Mouse (Mus musculus): ENCODE measurements around the gene Gck. TPM values are rescaled to one million over a fixed set of nuclear protein-coding genes. Genes with fewer than 3 reads are reported as not detected.
A peak's percentile ranks its signal among the peaks of the same experiment; 100 is the strongest.
"Not testable (repeated sequence)": the region's sequence is repeated elsewhere in the genome, so short reads cannot be mapped to it uniquely, and the experiment has no call there.

Gene Gck
- polyA plus RNA-seq, 1 experiment from 2014 or later, result 1.7 TPM

- 74% methylated on average over 2 of the region's 2 CpGs for WGBS
- no peak overlapping the region for H3K4me3 ChIP-seq (ENCODE audit: low read length)
- no peaks in the 10 kb centered on the region for H3K9me3 ChIP-seq (ENCODE audit: low read length)
- no peak overlapping the region for H3K9ac ChIP-seq (replicated peaks; ENCODE audit: low read length)
- H3K27ac ChIP-seq (ENCODE audit: low read length), result no peak overlapping the region
- H3K36me3 ChIP-seq (ENCODE audit: insufficient read depth, low read length), result no peaks in the 10 kb centered on the region
- ATAC-seq (ENCODE audit: low FRiP score, low TSS enrichment), result no peak
- H3K4me2 ChIP-seq (replicated peaks; ENCODE audit: low read depth, low read length), result no peak overlapping the region
- H3K27me3 ChIP-seq (ENCODE audit: insufficient read depth, low read length), result no peaks in the 10 kb centered on the region
- H3K4me1 ChIP-seq (ENCODE audit: insufficient read depth, low read length), result peaks cover 12% of the 10 kb centered on the region; the same call in 1 of the 2 replicates
These were observed 4.8 kb downstream of the Gck start for GRCm38 (mm10) chr11:5945096-5945495.

GRCm38 (mm10) chr11:5942966-5943365 lies 6.9 kb downstream of the Gck start:
- Histone ChIP-seq H3K9ac (replicated peaks; ENCODE audit: low read length) (no peak overlapping the region), H3K27ac (ENCODE audit: low read length) (no peak overlapping the region), H3K4me1 (ENCODE audit: insufficient read depth, low read length) (no peaks in the 10 kb centered on the region), H3K36me3 (ENCODE audit: insufficient read depth, low read length) (no peaks in the 10 kb centered on the region), H3K9me3 (ENCODE audit: low read length) (no peaks in the 10 kb centered on the region), H3K4me3 (ENCODE audit: low read length) (no peak overlapping the region), H3K4me2 (replicated peaks; ENCODE audit: low read depth, low read length) (no peak overlapping the region), H3K27me3 (ENCODE audit: insufficient read depth, low read length) (no peaks in the 10 kb centered on the region)
- no peak for ATAC-seq (ENCODE audit: low FRiP score, low TSS enrichment)
- WGBS, result 69% methylated on average over 6 of the region's 6 CpGs

- WGBS, result 96% methylated on average over 11 of the region's 11 CpGs
- H3K4me2 ChIP-seq (replicated peaks; ENCODE audit: low read depth, low read length); H3K27me3 ChIP-seq (ENCODE audit: insufficient read depth, low read length); H3K27ac ChIP-seq (ENCODE audit: low read length); H3K4me1 ChIP-seq (ENCODE audit: insufficient read depth, low read length); H3K9ac ChIP-seq (replicated peaks; ENCODE audit: low read length); H3K36me3 ChIP-seq (ENCODE audit: insufficient read depth, low read length); H3K4me3 ChIP-seq (ENCODE audit: low read length); ATAC-seq (ENCODE audit: low FRiP score, low TSS enrichment); H3K9me3 ChIP-seq (ENCODE audit: low read length): not testable (repeated sequence)
These were observed 15.3 kb downstream of the Gck start for GRCm38 (mm10) chr11:5934531-5934930.

GRCm38 (mm10) chr11:5931947-5932346 lies 17.9 kb downstream of the Gck start:
- H3K4me3 ChIP-seq (ENCODE audit: low read length); ATAC-seq (ENCODE audit: low FRiP score, low TSS enrichment); H3K9me3 ChIP-seq (ENCODE audit: low read length); H3K4me2 ChIP-seq (replicated peaks; ENCODE audit: low read depth, low read length); H3K27me3 ChIP-seq (ENCODE audit: insufficient read depth, low read length); H3K9ac ChIP-seq (replicated peaks; ENCODE audit: low read length); H3K36me3 ChIP-seq (ENCODE audit: insufficient read depth, low read length); H3K27ac ChIP-seq (ENCODE audit: low read length); H3K4me1 ChIP-seq (ENCODE audit: insufficient read depth, low read length): not testable (repeated sequence)
- WGBS, result 93% methylated on average over 6 of the region's 6 CpGs

GRCm38 (mm10) chr11:5930578-5930977 lies 19.3 kb downstream of the Gck start:
- no peaks in the 10 kb centered on the region for H3K4me1 ChIP-seq (ENCODE audit: insufficient read depth, low read length)
- WGBS, result 46% methylated on average over 1 of the region's 1 CpGs
- no peaks in the 10 kb centered on the region for H3K36me3 ChIP-seq (ENCODE audit: insufficient read depth, low read length)
- 0 out of 2 replicates have a peak, but pooled peaks cover 5% of the 10 kb centered on the region for H3K9me3 ChIP-seq (ENCODE audit: low read length)
- no peak overlapping the region for H3K4me2 ChIP-seq (replicated peaks; ENCODE audit: low read depth, low read length)
- H3K4me3 ChIP-seq (ENCODE audit: low read length), result no peak overlapping the region
- H3K27me3 ChIP-seq (ENCODE audit: insufficient read depth, low read length), result no peaks in the 10 kb centered on the region
- no peak overlapping the region for H3K9ac ChIP-seq (replicated peaks; ENCODE audit: low read length)
- no peak for ATAC-seq (ENCODE audit: low FRiP score, low TSS enrichment)
- H3K27ac ChIP-seq (ENCODE audit: low read length), result no peak overlapping the region

- H3K36me3 ChIP-seq (ENCODE audit: insufficient read depth, low read length), result no peaks in the 10 kb centered on the region
- no peak overlapping the region for H3K27ac ChIP-seq (ENCODE audit: low read length)
- WGBS, result 79% methylated on average over 3 of the region's 3 CpGs
- H3K27me3 ChIP-seq (ENCODE audit: insufficient read depth, low read length), result no peaks in the 10 kb centered on the region
- no peaks in the 10 kb centered on the region for H3K9me3 ChIP-seq (ENCODE audit: low read length)
- no peak overlapping the region for H3K4me3 ChIP-seq (ENCODE audit: low read length)
- H3K4me2 ChIP-seq (replicated peaks; ENCODE audit: low read depth, low read length), result no peak overlapping the region
- H3K4me1 ChIP-seq (ENCODE audit: insufficient read depth, low read length), result no peaks in the 10 kb centered on the region
- H3K9ac ChIP-seq (replicated peaks; ENCODE audit: low read length), result no peak overlapping the region
- no peak for ATAC-seq (ENCODE audit: low FRiP score, low TSS enrichment)
These were observed 23.1 kb downstream of the Gck start for GRCm38 (mm10) chr11:5926696-5927220.

GRCm38 (mm10) chr11:5924699-5925098 lies 25.2 kb downstream of the Gck start:
- no peak for ATAC-seq (ENCODE audit: low FRiP score, low TSS enrichment)
- Histone ChIP-seq H3K4me1 (ENCODE audit: insufficient read depth, low read length) (no peaks in the 10 kb centered on the region; the same call in 1 of the 2 replicates), H3K9me3 (ENCODE audit: low read length) (no peaks in the 10 kb centered on the region), H3K27me3 (ENCODE audit: insufficient read depth, low read length) (no peaks in the 10 kb centered on the region), H3K27ac (ENCODE audit: low read length) (no peak overlapping the region), H3K4me3 (ENCODE audit: low read length) (no peak overlapping the region), H3K9ac (replicated peaks; ENCODE audit: low read length) (no peak overlapping the region), H3K4me2 (replicated peaks; ENCODE audit: low read depth, low read length) (no peak overlapping the region), H3K36me3 (ENCODE audit: insufficient read depth, low read length) (no peaks in the 10 kb centered on the region)
- 51% methylated on average over 8 of the region's 8 CpGs for WGBS

- H3K27ac ChIP-seq (ENCODE audit: low read length), result no peak overlapping the region
- no peaks in the 10 kb centered on the region for H3K36me3 ChIP-seq (ENCODE audit: insufficient read depth, low read length)
- H3K4me2 ChIP-seq (replicated peaks; ENCODE audit: low read depth, low read length), result peak overlapping the region; percentile 26
- no peaks in the 10 kb centered on the region for H3K27me3 ChIP-seq (ENCODE audit: insufficient read depth, low read length)
- WGBS, result 32% methylated on average over 17 of the region's 17 CpGs
- no peaks in the 10 kb centered on the region for H3K9me3 ChIP-seq (ENCODE audit: low read length)
- no peak overlapping the region for H3K4me3 ChIP-seq (ENCODE audit: low read length)
- no peaks in the 10 kb centered on the region; the same call in 1 of the 2 replicates for H3K4me1 ChIP-seq (ENCODE audit: insufficient read depth, low read length)
- H3K9ac ChIP-seq (replicated peaks; ENCODE audit: low read length), result no peak overlapping the region
- peak; percentile 57; the same call in 1 of the 2 replicates for ATAC-seq (ENCODE audit: low FRiP score, low TSS enrichment)
These were observed 29.4 kb downstream of the Gck start for GRCm38 (mm10) chr11:5920323-5920960.

GRCm38 (mm10) chr11:5919606-5920005 lies 30.3 kb downstream of the Gck start:
- no peak overlapping the region for H3K9ac ChIP-seq (replicated peaks; ENCODE audit: low read length)
- no peaks in the 10 kb centered on the region; the same call in 1 of the 2 replicates for H3K4me1 ChIP-seq (ENCODE audit: insufficient read depth, low read length)
- no peak overlapping the region for H3K4me3 ChIP-seq (ENCODE audit: low read length)
- H3K27me3 ChIP-seq (ENCODE audit: insufficient read depth, low read length), result no peaks in the 10 kb centered on the region
- H3K9me3 ChIP-seq (ENCODE audit: low read length), result no peaks in the 10 kb centered on the region
- no peaks in the 10 kb centered on the region for H3K36me3 ChIP-seq (ENCODE audit: insufficient read depth, low read length)
- ATAC-seq (ENCODE audit: low FRiP score, low TSS enrichment), result no peak
- H3K27ac ChIP-seq (ENCODE audit: low read length), result no peak overlapping the region
- H3K4me2 ChIP-seq (replicated peaks; ENCODE audit: low read depth, low read length), result no peak overlapping the region
- 92% methylated on average over 4 of the region's 4 CpGs for WGBS

GRCm38 (mm10) chr11:5918111-5918510 lies 31.8 kb downstream of the Gck start:
- no peak overlapping the region for H3K4me2 ChIP-seq (replicated peaks; ENCODE audit: low read depth, low read length)
- H3K4me1 ChIP-seq (ENCODE audit: insufficient read depth, low read length), result no peaks in the 10 kb centered on the region; the same call in 1 of the 2 replicates
- H3K4me3 ChIP-seq (ENCODE audit: low read length), result no peak overlapping the region
- WGBS, result 75% methylated on average over 2 of the region's 2 CpGs
- H3K27ac ChIP-seq (ENCODE audit: low read length), result no peak overlapping the region
- no peaks in the 10 kb centered on the region for H3K27me3 ChIP-seq (ENCODE audit: insufficient read depth, low read length)
- no peak overlapping the region for H3K9ac ChIP-seq (replicated peaks; ENCODE audit: low read length)
- no peak for ATAC-seq (ENCODE audit: low FRiP score, low TSS enrichment)
- no peaks in the 10 kb centered on the region for H3K36me3 ChIP-seq (ENCODE audit: insufficient read depth, low read length)
- H3K9me3 ChIP-seq (ENCODE audit: low read length), result no peaks in the 10 kb centered on the region

Measured in kidney, embryonic 16.5 days (tissue).